Mouse (Mus musculus): ENCODE results near the gene Slc41a2.

DNA sequence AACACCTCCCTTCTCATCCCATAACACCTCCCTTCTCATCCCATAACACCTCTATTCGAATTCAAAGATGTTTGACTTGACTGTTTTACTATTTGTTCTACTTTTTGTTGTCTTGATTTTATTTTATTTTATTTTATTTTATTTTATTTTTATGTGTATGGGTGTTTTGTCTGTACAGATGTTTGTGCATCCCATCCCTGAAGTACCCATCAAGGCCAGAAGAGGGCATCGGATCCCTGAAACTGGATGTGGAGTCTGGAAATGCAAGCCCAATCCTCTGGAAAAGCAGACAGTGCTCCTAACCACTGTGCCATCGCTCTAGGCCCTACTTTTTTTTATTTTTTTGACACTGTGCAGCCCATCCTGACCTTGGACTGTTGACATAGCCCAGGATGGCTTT lies 112.7 kb downstream of the Slc41a2 start:
- TF ChIP-seq EP300 (IDR thresholded peaks at IDR 0.05; ENCODE audit: low read depth) (no peak), CTCF (IDR thresholded peaks at IDR 0.05; ENCODE audit: low read depth) (peak; percentile 59)

Measured in liver, embryonic 14.5 days (tissue).